Mouse (Mus musculus) heart, adult 2 months (tissue): Measurements from ENCODE around the gene Rnf126.

Source experiments
- CTCF ChIP-seq: fragments of 200-600 bp; IDR thresholded peaks from 2 replicates; pipeline ENCODE4 v1.8.1; 2022; ENCODE audit warnings: antibody characterized with exemption, mild to moderate bottlenecking, moderate library complexity
- EP300 ChIP-seq: fragments of 200-500 bp; IDR thresholded peaks from 2 replicates; pipeline ENCODE4 v1.6.1; 2011; ENCODE audit warnings: low read depth, low read length, control low read depth; ENCODE audit not compliant: insufficient read depth
- POLR2A ChIP-seq: fragments of 200-500 bp; IDR thresholded peaks from 2 replicates; pipeline ENCODE4 v1.6.1; 2011; ENCODE audit warnings: mild to moderate bottlenecking, low read depth, low read length, control low read depth; ENCODE audit not compliant: insufficient read depth

DNA sequence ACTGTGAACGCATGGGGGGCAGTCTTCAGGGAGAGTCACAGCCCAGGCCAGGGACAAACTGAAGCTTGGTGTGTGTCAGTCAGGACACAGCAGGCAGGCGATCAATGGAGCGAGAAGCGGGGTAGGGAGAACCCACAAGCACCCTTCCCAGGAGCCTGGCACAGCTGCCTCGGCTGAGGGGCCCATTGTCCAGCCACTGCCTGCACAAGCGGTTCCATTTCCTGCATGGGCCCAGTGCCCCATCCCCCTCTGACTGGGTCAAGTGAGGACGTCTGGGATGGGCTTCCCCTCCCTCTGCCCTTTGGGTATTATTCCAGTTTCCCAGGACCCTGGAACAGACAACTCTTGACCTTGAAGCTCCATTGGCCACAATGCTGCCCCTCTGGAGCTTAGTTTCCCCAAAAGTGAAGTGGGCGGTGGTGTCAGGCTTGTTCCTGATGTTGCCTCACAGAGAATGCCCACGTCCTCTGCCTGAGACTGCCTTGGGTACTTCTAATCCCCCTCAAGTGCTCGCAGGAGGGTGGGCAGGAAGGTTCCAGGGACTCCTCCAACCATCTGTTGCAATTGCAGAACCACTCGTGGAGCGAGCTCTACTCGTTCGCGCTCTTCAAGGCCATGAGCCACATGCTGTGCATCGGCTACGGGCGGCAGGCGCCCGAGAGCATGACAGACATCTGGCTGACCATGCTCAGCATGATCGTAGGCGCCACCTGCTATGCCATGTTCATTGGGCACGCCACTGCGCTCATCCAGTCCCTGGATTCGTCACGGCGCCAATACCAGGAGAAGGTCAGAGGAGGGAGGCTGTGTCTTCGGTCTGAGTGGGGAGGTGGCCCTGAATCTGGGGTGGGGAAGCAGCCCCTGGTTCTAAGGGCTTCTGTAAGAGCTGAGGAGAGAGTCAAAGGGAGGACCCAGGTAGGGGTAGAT is 38.2 kb downstream of the Rnf126 start:
- no peak for TF ChIP-seq CTCF
- TF ChIP-seq POLR2A: no peak
- TF ChIP-seq EP300: no peak
